Mouse (Mus musculus): ENCODE measurements around the gene Sec11a. TPM values are rescaled to one million over a fixed set of nuclear protein-coding genes. Genes with fewer than 3 reads are reported as not detected.
"Not testable (repeated sequence)": the region's sequence is repeated elsewhere in the genome, so short reads cannot be mapped to it uniquely, and the experiment has no call there.

The Sec11a gene
- total RNA-seq, 2 experiments from 2014 or later = 54.5 to 58.6 TPM

- DNase-seq (ENCODE audit: extremely low spot score in 1 of 2, low spot score in 1 of 2) = no peak
These were observed 11.4 kb upstream of the Sec11a start for GRCm38 (mm10) chr7:80959003-80959402.

- no peak for DNase-seq (ENCODE audit: extremely low spot score in 1 of 2, low spot score in 1 of 2)
These were observed 9.3 kb upstream of the Sec11a start for GRCm38 (mm10) chr7:80956891-80957290.

GRCm38 (mm10) chr7:80954251-80954650 is 6.7 kb upstream of the Sec11a start:
- no peak for DNase-seq (ENCODE audit: extremely low spot score in 1 of 2, low spot score in 1 of 2)

GRCm38 (mm10) chr7:80952140-80952539 is 4.6 kb upstream of the Sec11a start:
- no peak for DNase-seq (ENCODE audit: extremely low spot score in 1 of 2, low spot score in 1 of 2)

- DNase-seq (ENCODE audit: extremely low spot score in 1 of 2, low spot score in 1 of 2) = no peak
These were observed 3.9 kb upstream of the Sec11a start for GRCm38 (mm10) chr7:80951461-80951860.

GRCm38 (mm10) chr7:80939808-80940207 is 7.8 kb downstream of the Sec11a start:
- no peak for DNase-seq (ENCODE audit: extremely low spot score in 1 of 2, low spot score in 1 of 2)

- DNase-seq (ENCODE audit: extremely low spot score in 1 of 2, low spot score in 1 of 2) = not testable (repeated sequence)
These were observed 10.3 kb downstream of the Sec11a start for GRCm38 (mm10) chr7:80937304-80937666.

GRCm38 (mm10) chr7:80936617-80937303 is 10.8 kb downstream of the Sec11a start:
- not testable (repeated sequence) for DNase-seq (ENCODE audit: extremely low spot score in 1 of 2, low spot score in 1 of 2)

GRCm38 (mm10) chr7:80935834-80936233 is 11.7 kb downstream of the Sec11a start:
- DNase-seq (ENCODE audit: extremely low spot score in 1 of 2, low spot score in 1 of 2) = no peak

GRCm38 (mm10) chr7:80932777-80933176 is 14.8 kb downstream of the Sec11a start:
- no peak for DNase-seq (ENCODE audit: extremely low spot score in 1 of 2, low spot score in 1 of 2)

- DNase-seq (ENCODE audit: extremely low spot score in 1 of 2, low spot score in 1 of 2) = no peak
These were observed 15.9 kb downstream of the Sec11a start for GRCm38 (mm10) chr7:80931618-80932207.

GRCm38 (mm10) chr7:80923165-80923564 is 24.4 kb downstream of the Sec11a start:
- DNase-seq (ENCODE audit: extremely low spot score in 1 of 2, low spot score in 1 of 2) = no peak

- DNase-seq (ENCODE audit: extremely low spot score in 1 of 2, low spot score in 1 of 2) = no peak
These were observed 28.0 kb downstream of the Sec11a start for GRCm38 (mm10) chr7:80919647-80920008.

- DNase-seq (ENCODE audit: extremely low spot score in 1 of 2, low spot score in 1 of 2) = no peak
These were observed 28.5 kb downstream of the Sec11a start for GRCm38 (mm10) chr7:80918982-80919646.

GRCm38 (mm10) chr7:80917916-80918465 is 29.6 kb downstream of the Sec11a start:
- no peak for DNase-seq (ENCODE audit: extremely low spot score in 1 of 2, low spot score in 1 of 2)

- DNase-seq (ENCODE audit: extremely low spot score in 1 of 2, low spot score in 1 of 2) = no peak
These were observed 35.1 kb downstream of the Sec11a start for GRCm38 (mm10) chr7:80912496-80912895.

- DNase-seq (ENCODE audit: extremely low spot score in 1 of 2, low spot score in 1 of 2) = no peak
These were observed 36.5 kb downstream of the Sec11a start for GRCm38 (mm10) chr7:80911053-80911452.

- DNase-seq (ENCODE audit: extremely low spot score in 1 of 2, low spot score in 1 of 2) = peak in 1 of 2 experiments; percentile 51
These were observed 42.6 kb downstream of the Sec11a start, which contains the start of gene Nmb for GRCm38 (mm10) chr7:80904921-80905515. Gene Nmb (minus strand): TSS chr7:80905076.

- DNase-seq (ENCODE audit: extremely low spot score in 1 of 2, low spot score in 1 of 2) = no peak
These were observed 43.8 kb downstream of the Sec11a start for GRCm38 (mm10) chr7:80903625-80904422.
